Mouse (Mus musculus): ENCODE data around the gene Ano4.

The Ano4 gene

GRCm38 (mm10) chr10:88949649-88950296 is 394.8 kb downstream of the Ano4 start:
- Histone ChIP-seq H3K4me1 (replicated peaks; ENCODE audit: low read depth, low read length) (no peaks in the 10 kb centered on the region), H3K36me3 (ENCODE audit: insufficient read depth, low read length) (no peaks in the 10 kb centered on the region), H3K9me3 (ENCODE audit: low read length) (no peaks in the 10 kb centered on the region), H3K27me3 (ENCODE audit: insufficient read depth, low read length) (no peaks in the 10 kb centered on the region), H3K4me3 (replicated peaks; ENCODE audit: low read length) (no peak overlapping the region)
- no peak for TF ChIP-seq NANOG (IDR thresholded peaks at IDR 0.05; ENCODE audit: borderline replicate concordance, low read length)
- TF ChIP-seq POU5F1 (IDR thresholded peaks at IDR 0.05; ENCODE audit: borderline replicate concordance, low read length): no peak
- no peak for TF ChIP-seq CTCF (conservative IDR thresholded peaks at IDR 0.05; ENCODE audit: low read length)
